Mouse (Mus musculus) ES-E14 (cell line): Measurements from ENCODE around the gene Ap1s3. TPM values are rescaled to one million over a fixed set of nuclear protein-coding genes. Genes with fewer than 3 reads are reported as not detected.

Experiments used
- DNase-seq: peaks from one replicate; pipeline ENCODE4 v3.0.0-alpha.2; 2013; ENCODE audit warnings: low read depth, low spot score
- H3K27ac ChIP-seq: 2 replicates; pipeline ENCODE4 v1.5.1; 2012; ENCODE audit warnings: low read depth, mild to moderate bottlenecking, low read length, moderate library complexity, mixed read lengths; ENCODE audit not compliant: poor library complexity, insufficient read depth, severe bottlenecking
- H3K36me3 ChIP-seq: 2 replicates; pipeline ENCODE4 v1.6.1; 2012; ENCODE audit warnings: mild to moderate bottlenecking, low read length, moderate library complexity, mixed read lengths; ENCODE audit not compliant: control insufficient read depth, poor library complexity, insufficient read depth, severe bottlenecking
- H3K4me1 ChIP-seq, 2 experiments: fragments of 150-350 bp in 1 of 2; sonication (generic) in 1 of 2; 2 replicates each; pipeline ENCODE4 v1.6.1; 2012; ENCODE audit warnings: low read length in 2 of 2, mild to moderate bottlenecking in 1 of 2, mixed read lengths in 1 of 2; ENCODE audit not compliant: control insufficient read depth in 2 of 2, insufficient read depth in 2 of 2, poor library complexity in 1 of 2
- H3K4me3 ChIP-seq, 2 experiments: fragments of 150-350 bp in 1 of 2; sonication (generic) in 1 of 2; 2 replicates each; pipeline ENCODE4 v1.5.1; 2012; ENCODE audit warnings: low read length in 2 of 2, low read depth in 1 of 2, mild to moderate bottlenecking in 1 of 2, mixed read lengths in 1 of 2; ENCODE audit not compliant: insufficient read depth in 1 of 2, poor library complexity in 1 of 2, severe bottlenecking in 1 of 2
- H3K9ac ChIP-seq: 2 replicates; pipeline ENCODE4 v1.6.1; 2012; ENCODE audit warnings: low read depth, mild to moderate bottlenecking, low read length, mixed read lengths; ENCODE audit not compliant: poor library complexity, insufficient read depth, severe bottlenecking
- H3K9me3 ChIP-seq: fragments of 150-350 bp; sonication (generic); 2 replicates; pipeline ENCODE4 v1.6.1; 2012; ENCODE audit warnings: low read depth, mild to moderate bottlenecking, low read length; ENCODE audit not compliant: control insufficient read depth, insufficient read depth
- CHD2 ChIP-seq: IDR thresholded peaks from 2 replicates; pipeline ENCODE4 v1.6.1; 2014; ENCODE audit warnings: mild to moderate bottlenecking, low read depth, low read length, inconsistent platforms
- HCFC1 ChIP-seq: IDR thresholded peaks from 2 replicates; pipeline ENCODE4 v1.6.1; 2012; ENCODE audit warnings: low read length, inconsistent platforms, borderline replicate concordance; ENCODE audit not compliant: insufficient read depth
- MAFK ChIP-seq: IDR thresholded peaks from 2 replicates; pipeline ENCODE4 v1.6.1; 2014; ENCODE audit warnings: mild to moderate bottlenecking, low read depth, low read length, inconsistent platforms; ENCODE audit not compliant: insufficient read depth
- ZC3H11A ChIP-seq: IDR thresholded peaks from 2 replicates; pipeline ENCODE4 v1.6.1; 2012; ENCODE audit warnings: low read depth, mild to moderate bottlenecking, inconsistent platforms, low read length, borderline replicate concordance
- ZNF384 ChIP-seq: IDR thresholded peaks from 2 replicates; pipeline ENCODE4 v1.6.1; 2012; ENCODE audit warnings: low read depth, low read length, inconsistent platforms
- in situ Hi-C, 2 experiments: fragments of 600-800 bp; cut with MboI; formaldehyde crosslinking; loops; one replicate each; pipeline ENCODE4 v1.15.1; 2025; ENCODE audit warnings: low sequenced_read_pairs in 2 of 2, inconsistent platforms in 1 of 2; ENCODE audit not compliant: unreplicated experiment in 2 of 2
- total RNA-seq: library from RNA; depleted of rRNA; stranded (reverse); fragments of 300-350 nt; gene quantifications from 2 replicates; pipeline ENCODE4 v1.2.3, GENCODE M21; 2012

Ap1s3 gene
- total RNA-seq, 1 experiment = 4.7 TPM

DNA sequence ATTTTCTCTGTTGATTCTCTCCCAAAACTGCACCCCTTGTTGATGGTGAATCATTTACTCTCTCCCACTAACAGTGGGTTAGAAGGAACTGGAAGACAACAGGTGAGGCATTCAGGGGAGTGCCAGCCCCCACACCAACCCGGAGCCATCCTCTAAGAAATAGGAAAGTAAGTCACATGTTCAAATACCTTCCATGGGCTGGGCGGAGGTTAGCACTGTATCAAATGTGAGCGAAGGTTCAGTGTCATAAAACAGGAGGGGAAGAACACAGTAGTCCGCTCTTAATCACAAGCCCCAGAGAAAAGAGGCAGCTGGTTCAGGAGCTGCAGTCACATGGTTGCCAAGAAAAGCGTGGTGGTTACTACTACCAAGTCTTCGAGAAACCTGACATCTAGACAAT is 32.7 kb downstream of the Ap1s3 start:
- Histone ChIP-seq H3K4me3 (no peak overlapping the region), H3K4me1 (no peaks in the 10 kb centered on the region), H3K9me3 (no peaks in the 10 kb centered on the region), H3K9ac (no peak overlapping the region), H3K27ac (no peak overlapping the region), H3K36me3 (no peaks in the 10 kb centered on the region)
- DNase-seq = no peak
- in situ Hi-C loops = no loop called here
- TF ChIP-seq HCFC1 (no peak), MAFK (no peak)

DNA sequence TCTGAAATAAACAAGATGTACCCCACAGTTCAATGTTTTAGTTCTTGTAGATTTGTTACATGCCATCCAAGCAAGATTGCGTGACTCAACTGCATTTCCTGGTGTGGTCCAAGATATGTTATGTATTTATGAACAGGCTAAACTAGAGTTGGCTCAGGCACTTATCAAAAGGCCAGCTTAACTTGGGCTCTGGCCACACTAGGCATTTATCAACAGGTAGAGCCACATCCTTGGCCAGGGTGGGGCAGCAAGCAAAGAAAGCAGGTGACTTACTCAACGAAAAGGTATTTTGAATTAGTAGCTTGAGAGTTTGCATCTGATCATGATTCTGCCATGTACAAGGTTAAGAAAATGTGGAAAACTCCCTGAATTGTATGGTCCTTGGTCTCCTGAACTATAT is 34.0 kb downstream of the Ap1s3 start:
- TF ChIP-seq HCFC1 = no peak
- TF ChIP-seq ZC3H11A = no peak
- no peak for TF ChIP-seq CHD2
- TF ChIP-seq MAFK = no peak
- no peak for TF ChIP-seq ZNF384
- H3K36me3 ChIP-seq = no peaks in the 10 kb centered on the region
- no peak overlapping the region for H3K4me3 ChIP-seq
- DNase-seq = no peak
- H3K9me3 ChIP-seq = no peaks in the 10 kb centered on the region
- H3K27ac ChIP-seq = no peak overlapping the region
- no peak overlapping the region for H3K9ac ChIP-seq
- no peaks in the 10 kb centered on the region for H3K4me1 ChIP-seq
- in situ Hi-C loops = no loop called here

DNA sequence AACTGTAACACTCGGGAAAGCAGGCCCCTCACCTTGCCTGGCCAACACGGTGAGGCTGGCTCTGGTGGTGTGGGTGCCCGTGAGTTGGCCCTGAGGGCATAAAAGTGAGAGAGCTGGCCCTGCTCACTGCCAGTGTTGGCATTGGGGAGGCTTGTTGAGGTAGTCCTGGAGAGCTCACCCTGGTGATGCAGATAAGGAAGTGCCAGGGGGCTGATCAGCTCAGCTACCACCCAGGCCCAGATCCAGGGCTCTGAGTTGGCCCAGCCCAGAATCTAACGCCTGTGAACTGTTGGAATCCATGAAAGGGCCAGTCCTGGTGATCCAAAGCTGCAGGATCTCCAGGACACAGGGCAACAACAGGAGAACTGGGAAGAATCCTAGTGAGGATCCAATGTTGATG is 40.3 kb downstream of the Ap1s3 start:
- no peak overlapping the region for H3K4me3 ChIP-seq
- H3K9me3 ChIP-seq = no peaks in the 10 kb centered on the region
- TF ChIP-seq MAFK (no peak), ZNF384 (no peak), ZC3H11A (no peak), CHD2 (no peak), HCFC1 (no peak)
- no peaks in the 10 kb centered on the region for H3K4me1 ChIP-seq
- DNase-seq = no peak
- H3K27ac ChIP-seq = no peak overlapping the region
- in situ Hi-C loops = no loop called here
- no peak overlapping the region for H3K9ac ChIP-seq
- H3K36me3 ChIP-seq = no peaks in the 10 kb centered on the region

DNA sequence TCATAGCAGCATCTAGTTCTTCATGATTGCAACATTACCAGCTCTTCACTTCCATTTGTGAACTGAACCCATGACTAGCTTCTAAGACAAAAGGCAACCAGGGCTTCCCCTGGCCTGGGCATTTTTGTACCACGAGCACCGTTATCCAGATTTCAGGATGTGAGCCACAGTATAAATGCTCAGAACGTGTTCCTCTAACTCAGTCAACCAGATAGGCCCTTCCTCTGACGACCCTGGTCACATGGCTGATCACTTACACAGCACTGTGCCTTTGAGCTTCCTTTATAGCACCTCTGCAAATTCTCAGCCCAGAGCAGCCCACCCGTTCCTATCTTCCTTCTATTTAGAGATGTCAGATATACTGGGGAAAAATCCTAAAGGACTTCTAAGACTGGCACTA is 42.0 kb downstream of the Ap1s3 start:
- in situ Hi-C loops = no loop called here
- no peak overlapping the region for H3K27ac ChIP-seq
- no peak overlapping the region for H3K9ac ChIP-seq
- H3K36me3 ChIP-seq = no peaks in the 10 kb centered on the region
- DNase-seq = no peak
- no peaks in the 10 kb centered on the region for H3K9me3 ChIP-seq
- no peak overlapping the region for H3K4me3 ChIP-seq
- H3K4me1 ChIP-seq = no peaks in the 10 kb centered on the region
- TF ChIP-seq ZC3H11A (no peak), ZNF384 (no peak), MAFK (no peak), HCFC1 (no peak), CHD2 (no peak)

DNA sequence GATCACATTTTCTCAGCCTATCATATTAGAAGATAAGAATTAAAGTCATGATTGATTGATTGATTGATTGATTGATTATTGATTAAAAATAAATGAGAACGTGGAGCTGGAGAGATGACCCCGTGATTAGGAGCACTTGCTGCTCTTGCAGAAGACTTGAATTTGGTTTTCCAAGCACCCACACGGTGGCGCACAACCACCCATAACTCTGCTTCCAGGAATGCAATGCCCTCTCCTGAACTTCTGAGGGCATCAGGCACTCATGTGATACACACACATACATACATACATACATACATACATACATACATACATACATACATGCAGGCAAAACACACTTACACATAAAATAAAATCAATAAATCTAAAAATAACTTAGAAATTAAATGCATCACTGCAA is 45.6 kb downstream of the Ap1s3 start:
- in situ Hi-C loops = no loop called here
- no peak overlapping the region for H3K9ac ChIP-seq
- H3K4me3 ChIP-seq = no peak overlapping the region
- H3K9me3 ChIP-seq = no peaks in the 10 kb centered on the region
- no peaks in the 10 kb centered on the region for H3K4me1 ChIP-seq
- H3K27ac ChIP-seq = no peak overlapping the region
- no peaks in the 10 kb centered on the region; the same call in 1 of the 2 replicates for H3K36me3 ChIP-seq
- TF ChIP-seq CHD2 (no peak), ZC3H11A (no peak), HCFC1 (no peak), MAFK (no peak), ZNF384 (no peak)
- no peak for DNase-seq
